Mouse (Mus musculus) cerebellum, adult 2 months (tissue): ENCODE measurements around the gene Ccdc97. TPM values are rescaled to one million over a fixed set of nuclear protein-coding genes. Genes with fewer than 3 reads are reported as not detected.

ENCODE experiments used
- DNase-seq, 2 experiments: peaks; one replicate each; pipeline ENCODE4 v3.0.0; 2021
- H3K27ac ChIP-seq: fragments of 200-500 bp; 2 replicates; pipeline ENCODE4 v1.5.1; 2012; ENCODE audit warnings: low read length, control low read depth, inconsistent platforms; ENCODE audit not compliant: insufficient read depth
- H3K27me3 ChIP-seq: fragments of 200-500 bp; 2 replicates; pipeline ENCODE4 v1.6.1; 2012; ENCODE audit warnings: inconsistent platforms, mild to moderate bottlenecking, low read length, moderate library complexity; ENCODE audit not compliant: control insufficient read depth, insufficient read depth
- H3K4me1 ChIP-seq: fragments of 200-500 bp; 2 replicates; pipeline ENCODE4 v1.6.1; 2011; ENCODE audit warnings: low read length; ENCODE audit not compliant: control insufficient read depth, insufficient read depth
- H3K4me3 ChIP-seq: fragments of 200-500 bp; replicated peaks from 2 replicates; pipeline ENCODE3; 2011; ENCODE audit warnings: mild to moderate bottlenecking, low read depth, low read length, control low read depth; ENCODE audit not compliant: insufficient read depth
- CTCF ChIP-seq: fragments of 200-500 bp; IDR thresholded peaks from 2 replicates; pipeline ENCODE4 v1.5.1; 2011; ENCODE audit warnings: low read depth, mild to moderate bottlenecking, control low read depth, low read length, moderate library complexity, borderline replicate concordance; ENCODE audit not compliant: insufficient read depth
- POLR2A ChIP-seq: fragments of 200-500 bp; IDR thresholded peaks from 2 replicates; pipeline ENCODE4 v1.6.1; 2011; ENCODE audit warnings: low read length, control low read depth, borderline replicate concordance; ENCODE audit not compliant: insufficient read depth
- WGBS: fragments of 180-500 bp; shearing (Covaris S2); methylation state at CpG from one replicate; pipeline ENCODE4 v1.1.7; 2018; 5-methylcytosine and 5-hydroxymethylcytosine counted together
- polyA plus RNA-seq: library from polyadenylated mRNA; depleted of rRNA; stranded (reverse); fragments of >200 nt; gene quantifications from 2 replicates; pipeline ENCODE4 v1.2.3, GENCODE M21; 2012

The Ccdc97 gene
- polyA plus RNA-seq, 1 experiment, result 59.3 TPM

- no peak for TF ChIP-seq POLR2A
- TF ChIP-seq CTCF, result no peak
- no peak for DNase-seq
- Histone ChIP-seq H3K4me1 (peaks cover 2% of the 10 kb centered on the region), H3K4me3 (no peak overlapping the region), H3K27me3 (no peaks in the 10 kb centered on the region), H3K27ac (no peak overlapping the region)
- WGBS, result 90% methylated on average over 3 of the region's 3 CpGs
These were observed 1.4 kb downstream of the Ccdc97 start for GRCm38 (mm10) chr7:25717478-25717877.

- Histone ChIP-seq H3K4me1 (peaks cover 17% of the 10 kb centered on the region), H3K27me3 (no peaks in the 10 kb centered on the region), H3K4me3 (no peak overlapping the region), H3K27ac (no peak overlapping the region)
- DNase-seq, result no peak
- TF ChIP-seq POLR2A (no peak), CTCF (no peak)
- 77% methylated on average over 22 of the region's 22 CpGs for WGBS
These were observed 3.1 kb downstream of the Ccdc97 start for GRCm38 (mm10) chr7:25715731-25716271.

- TF ChIP-seq POLR2A, result no peak
- TF ChIP-seq CTCF, result no peak
- H3K4me3 ChIP-seq, result no peak overlapping the region
- H3K4me1 ChIP-seq, result peaks cover 17% of the 10 kb centered on the region
- no peaks in the 10 kb centered on the region for H3K27me3 ChIP-seq
- no peak for DNase-seq
- no peak overlapping the region for H3K27ac ChIP-seq
- 89% methylated on average over 8 of the region's 8 CpGs for WGBS
These were observed 4.3 kb downstream of the Ccdc97 start for GRCm38 (mm10) chr7:25714581-25714980.

GRCm38 (mm10) chr7:25712801-25713200 is 6.1 kb downstream of the Ccdc97 start:
- Histone ChIP-seq H3K4me3 (no peak overlapping the region), H3K4me1 (peaks cover 17% of the 10 kb centered on the region), H3K27ac (no peak overlapping the region), H3K27me3 (no peaks in the 10 kb centered on the region)
- 91% methylated on average over 9 of the region's 9 CpGs for WGBS
- TF ChIP-seq CTCF (no peak), POLR2A (no peak)
- no peak for DNase-seq

- TF ChIP-seq CTCF (no peak), POLR2A (no peak)
- H3K4me3 ChIP-seq, result no peak overlapping the region
- WGBS, result 5% methylated on average over 7 of the region's 7 CpGs
- H3K4me1 ChIP-seq, result peaks cover 17% of the 10 kb centered on the region
- H3K27ac ChIP-seq, result no peak overlapping the region
- DNase-seq, result peak; percentile 78 to 88
- H3K27me3 ChIP-seq, result no peaks in the 10 kb centered on the region
These were observed 7.1 kb downstream of the Ccdc97 start for GRCm38 (mm10) chr7:25711731-25712197.

- Histone ChIP-seq H3K27me3 (no peaks in the 10 kb centered on the region), H3K27ac (no peak overlapping the region), H3K4me1 (peaks cover 17% of the 10 kb centered on the region), H3K4me3 (no peak overlapping the region)
- 48% methylated on average over 5 of the region's 5 CpGs for WGBS
- TF ChIP-seq CTCF (no peak), POLR2A (no peak)
- DNase-seq, result no peak
These were observed 7.7 kb downstream of the Ccdc97 start for GRCm38 (mm10) chr7:25711165-25711564.

- TF ChIP-seq CTCF (no peak), POLR2A (no peak)
- DNase-seq, result no peak
- Histone ChIP-seq H3K4me1 (peaks cover 22% of the 10 kb centered on the region), H3K4me3 (no peak overlapping the region), H3K27me3 (no peaks in the 10 kb centered on the region), H3K27ac (no peak overlapping the region)
- 22% methylated on average over 7 of the region's 7 CpGs for WGBS
These were observed 8.3 kb downstream of the Ccdc97 start for GRCm38 (mm10) chr7:25710519-25711130.

GRCm38 (mm10) chr7:25709961-25710360 is 8.9 kb downstream of the Ccdc97 start:
- WGBS, result 3% methylated on average over 12 of the region's 12 CpGs
- Histone ChIP-seq H3K27ac (no peak overlapping the region), H3K27me3 (no peaks in the 10 kb centered on the region), H3K4me3 (no peak overlapping the region), H3K4me1 (peaks cover 22% of the 10 kb centered on the region)
- TF ChIP-seq POLR2A (no peak), CTCF (no peak)
- DNase-seq, result no peak
